Mouse (Mus musculus): ENCODE measurements around the gene Gm37240. TPM values are rescaled to one million over a fixed set of nuclear protein-coding genes. Genes with fewer than 3 reads are reported as not detected.

The Gm37240 gene
- polyA plus RNA-seq, 1 experiment from 2014 or later, result 2.2 TPM

DNA sequence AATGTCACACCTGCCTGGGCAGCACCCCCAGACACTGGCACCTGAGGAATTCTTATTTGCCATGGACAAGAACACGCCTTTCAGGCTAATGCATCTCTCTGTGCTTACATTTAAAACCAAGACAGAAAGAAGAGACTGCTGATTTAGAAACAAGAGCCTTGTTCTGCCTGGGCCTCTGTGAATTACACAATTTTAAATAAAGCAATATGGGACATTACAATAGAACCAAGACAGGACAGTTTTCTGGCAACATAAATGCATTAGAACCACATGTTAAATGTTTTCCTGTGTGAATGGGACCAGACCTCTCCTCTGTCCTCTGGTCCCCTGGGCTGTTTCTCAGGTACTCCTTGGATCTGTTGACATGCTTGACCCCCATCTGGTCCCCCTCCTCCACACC, 1111.2 kb downstream of the Gm37240 start:
- Histone ChIP-seq H3K27ac (replicated peaks; ENCODE audit: low read depth, low read length) (no peak overlapping the region), H3K4me2 (ENCODE audit: low read depth, severe bottlenecking) (no peak overlapping the region), H3K4me3 (ENCODE audit: low read depth, low read length) (no peak overlapping the region), H3K4me1 (ENCODE audit: control insufficient read depth, insufficient read depth, low read length) (peaks cover 5% of the 10 kb centered on the region), H3K27me3 (ENCODE audit: control insufficient read depth, insufficient read depth, low read length) (no peaks in the 10 kb centered on the region), H3K9ac (ENCODE audit: low read length) (no peak overlapping the region), H3K36me3 (ENCODE audit: control insufficient read depth, insufficient read depth, low read length) (no peaks in the 10 kb centered on the region), H3K9me3 (ENCODE audit: control insufficient read depth, low read length) (no peaks in the 10 kb centered on the region)
- 86% methylated on average over 1 of the region's 1 CpGs for WGBS
- no peak for ATAC-seq (ENCODE audit: insufficient number of reproducible peaks, low FRiP score, low TSS enrichment, low read depth)
- DNase-seq (ENCODE audit: low spot score), result no peak

DNA sequence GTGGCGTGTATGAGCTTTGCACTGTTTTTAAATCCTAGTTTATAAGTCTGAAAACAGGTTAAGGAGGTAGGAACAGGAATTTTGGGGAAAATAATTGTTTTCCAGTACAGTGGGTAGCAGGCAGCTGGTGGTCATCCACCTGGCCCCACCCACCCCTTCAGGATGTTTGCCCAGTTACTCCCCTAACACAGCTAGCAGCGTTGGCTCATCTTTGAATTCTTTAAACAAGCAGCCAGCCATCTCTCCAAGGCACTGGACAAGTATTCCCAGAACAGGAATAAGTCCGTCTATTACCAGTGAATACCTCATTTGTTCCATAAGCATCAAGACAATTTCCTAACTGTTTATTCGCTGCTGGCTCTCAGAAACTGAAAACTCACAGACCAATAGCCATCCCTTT, 1111.7 kb downstream of the Gm37240 start:
- H3K36me3 ChIP-seq (ENCODE audit: control insufficient read depth, insufficient read depth, low read length), result no peaks in the 10 kb centered on the region
- H3K4me1 ChIP-seq (ENCODE audit: control insufficient read depth, insufficient read depth, low read length), result peaks cover 5% of the 10 kb centered on the region
- no peaks in the 10 kb centered on the region for H3K27me3 ChIP-seq (ENCODE audit: control insufficient read depth, insufficient read depth, low read length)
- DNase-seq (ENCODE audit: low spot score), result no peak
- H3K4me3 ChIP-seq (ENCODE audit: low read depth, low read length), result no peak overlapping the region
- peak overlapping the region; percentile 47 for H3K27ac ChIP-seq (replicated peaks; ENCODE audit: low read depth, low read length)
- H3K9ac ChIP-seq (ENCODE audit: low read length), result no peak overlapping the region
- ATAC-seq (ENCODE audit: insufficient number of reproducible peaks, low FRiP score, low TSS enrichment, low read depth), result no peak
- H3K9me3 ChIP-seq (ENCODE audit: control insufficient read depth, low read length), result no peaks in the 10 kb centered on the region
- no peak overlapping the region for H3K4me2 ChIP-seq (ENCODE audit: low read depth, severe bottlenecking)
- 73% methylated on average over 4 of the region's 4 CpGs for WGBS

DNA sequence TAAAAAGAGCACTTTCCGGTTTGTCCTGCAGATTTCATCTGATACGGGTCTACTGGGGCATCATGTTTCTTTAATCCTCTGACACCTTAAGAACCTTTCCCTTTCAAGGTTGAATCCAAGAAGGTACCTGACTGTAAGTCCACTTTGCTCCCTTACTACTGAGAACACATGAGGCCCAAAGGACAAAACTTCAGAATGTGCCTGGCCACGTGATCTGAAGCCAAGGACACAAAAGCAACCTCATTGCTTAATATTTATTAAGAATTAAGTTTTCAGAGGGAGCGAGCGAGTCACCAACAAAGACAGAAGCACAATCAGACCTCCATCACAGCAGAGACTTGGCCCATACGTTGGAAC, 1112.3 kb downstream of the Gm37240 start:
- WGBS, result 77% methylated on average over 6 of the region's 6 CpGs
- no peak overlapping the region for H3K9ac ChIP-seq (ENCODE audit: low read length)
- H3K36me3 ChIP-seq (ENCODE audit: control insufficient read depth, insufficient read depth, low read length), result no peaks in the 10 kb centered on the region
- peak overlapping the region; percentile 47 for H3K27ac ChIP-seq (replicated peaks; ENCODE audit: low read depth, low read length)
- no peaks in the 10 kb centered on the region for H3K27me3 ChIP-seq (ENCODE audit: control insufficient read depth, insufficient read depth, low read length)
- no peak overlapping the region for H3K4me2 ChIP-seq (ENCODE audit: low read depth, severe bottlenecking)
- H3K9me3 ChIP-seq (ENCODE audit: control insufficient read depth, low read length), result no peaks in the 10 kb centered on the region
- H3K4me1 ChIP-seq (ENCODE audit: control insufficient read depth, insufficient read depth, low read length), result peaks cover 5% of the 10 kb centered on the region
- DNase-seq (ENCODE audit: low spot score) (peak; percentile 22), ATAC-seq (ENCODE audit: insufficient number of reproducible peaks, low FRiP score, low TSS enrichment, low read depth) (no peak)
- H3K4me3 ChIP-seq (ENCODE audit: low read depth, low read length), result no peak overlapping the region

DNA sequence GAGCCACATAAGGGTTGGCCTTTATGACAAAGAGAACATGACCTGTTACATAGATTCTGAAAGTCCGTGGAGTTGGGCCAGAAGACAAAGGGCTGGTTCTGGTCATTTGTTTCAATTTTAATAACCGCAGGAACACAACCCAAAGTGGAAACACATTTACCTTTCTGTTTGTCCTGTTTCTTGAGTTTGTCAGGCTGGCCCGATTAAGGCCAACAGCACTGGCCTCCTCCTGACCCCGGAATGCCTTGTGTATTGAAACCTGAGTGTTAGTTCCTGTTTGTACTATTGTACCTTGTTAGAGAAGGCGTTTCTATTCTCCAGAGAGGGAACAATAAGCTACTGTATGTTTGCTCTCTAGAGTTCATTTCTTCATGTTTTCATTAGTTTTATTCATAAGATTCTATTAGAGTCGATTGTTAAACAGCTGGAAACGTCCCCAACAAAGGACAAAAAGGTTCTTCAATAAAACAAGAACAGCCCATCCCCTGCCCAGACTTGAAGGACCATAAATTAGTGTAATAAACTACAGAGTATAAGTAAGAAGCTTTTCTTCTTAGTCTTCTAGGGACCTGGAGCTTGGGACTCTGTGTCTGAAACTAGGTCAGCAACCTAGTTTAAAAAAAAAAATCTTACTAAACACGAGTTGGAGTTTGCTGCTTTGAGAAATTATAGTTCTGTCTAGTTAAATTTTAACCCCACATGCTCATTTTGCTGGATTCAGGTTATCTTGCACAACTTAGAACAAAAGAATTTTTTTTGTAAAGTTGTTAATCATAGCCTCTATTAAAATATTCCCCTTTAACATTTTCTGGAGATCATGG, 1112.9 kb downstream of the Gm37240 start:
- peak overlapping the region; percentile 47; the same call in 1 of the 2 replicates for H3K27ac ChIP-seq (replicated peaks; ENCODE audit: low read depth, low read length)
- peak; percentile 54; the same call in 1 of the 2 replicates for ATAC-seq (ENCODE audit: insufficient number of reproducible peaks, low FRiP score, low TSS enrichment, low read depth)

GRCm38 (mm10) chr3:84771980-84772379, 1115.3 kb downstream of the Gm37240 start:
- Histone ChIP-seq H3K27ac (replicated peaks; ENCODE audit: low read depth, low read length) (no peak overlapping the region), H3K4me3 (ENCODE audit: low read depth, low read length) (no peak overlapping the region), H3K4me2 (ENCODE audit: low read depth, severe bottlenecking) (no peak overlapping the region), H3K9ac (ENCODE audit: low read length) (no peak overlapping the region), H3K36me3 (ENCODE audit: control insufficient read depth, insufficient read depth, low read length) (no peaks in the 10 kb centered on the region), H3K27me3 (ENCODE audit: control insufficient read depth, insufficient read depth, low read length) (no peaks in the 10 kb centered on the region), H3K9me3 (ENCODE audit: control insufficient read depth, low read length) (no peaks in the 10 kb centered on the region), H3K4me1 (ENCODE audit: control insufficient read depth, insufficient read depth, low read length) (peaks cover 5% of the 10 kb centered on the region)
- DNase-seq (ENCODE audit: low spot score) (no peak), ATAC-seq (ENCODE audit: insufficient number of reproducible peaks, low FRiP score, low TSS enrichment, low read depth) (no peak)
- WGBS, result 73% methylated on average over 2 of the region's 2 CpGs

More for the DNA sequence above, 1112.9 kb downstream of the Gm37240 start:
- DNase-seq (ENCODE audit: low spot score), result peak; percentile 50
- Histone ChIP-seq H3K9ac (ENCODE audit: low read length) (no peak overlapping the region), H3K9me3 (ENCODE audit: control insufficient read depth, low read length) (no peaks in the 10 kb centered on the region), H3K4me1 (ENCODE audit: control insufficient read depth, insufficient read depth, low read length) (peaks cover 5% of the 10 kb centered on the region), H3K4me3 (ENCODE audit: low read depth, low read length) (no peak overlapping the region), H3K36me3 (ENCODE audit: control insufficient read depth, insufficient read depth, low read length) (no peaks in the 10 kb centered on the region), H3K4me2 (ENCODE audit: low read depth, severe bottlenecking) (no peak overlapping the region), H3K27me3 (ENCODE audit: control insufficient read depth, insufficient read depth, low read length) (no peaks in the 10 kb centered on the region)
- 22% methylated on average over 8 of the region's 8 CpGs for WGBS

DNA sequence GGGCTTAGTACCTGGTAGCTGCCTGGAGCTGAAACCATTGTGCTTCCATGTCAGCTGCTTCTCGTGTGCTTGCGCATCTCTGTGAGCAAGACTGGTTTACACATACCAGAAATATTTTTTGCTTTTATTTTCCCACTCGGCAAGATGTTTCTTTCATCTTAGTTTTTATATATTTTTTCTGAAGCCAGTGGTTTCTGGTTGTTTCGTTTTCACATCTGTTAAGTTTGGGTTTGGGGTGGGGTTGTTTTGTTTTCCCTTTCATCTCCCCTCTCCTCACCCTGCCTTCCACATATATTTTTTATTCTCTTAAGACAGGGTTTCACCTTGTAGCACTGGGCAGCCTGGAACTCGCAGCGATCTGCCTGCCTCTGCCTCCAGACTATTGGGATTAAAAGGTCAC, 1116.8 kb downstream of the Gm37240 start:
- WGBS, result 91% methylated on average over 6 of the region's 6 CpGs
- Histone ChIP-seq H3K4me1 (ENCODE audit: control insufficient read depth, insufficient read depth, low read length) (no peaks in the 10 kb centered on the region), H3K27ac (replicated peaks; ENCODE audit: low read depth, low read length) (no peak overlapping the region), H3K9ac (ENCODE audit: low read length) (no peak overlapping the region), H3K4me3 (ENCODE audit: low read depth, low read length) (no peak overlapping the region), H3K9me3 (ENCODE audit: control insufficient read depth, low read length) (no peaks in the 10 kb centered on the region), H3K4me2 (ENCODE audit: low read depth, severe bottlenecking) (no peak overlapping the region), H3K36me3 (ENCODE audit: control insufficient read depth, insufficient read depth, low read length) (no peaks in the 10 kb centered on the region), H3K27me3 (ENCODE audit: control insufficient read depth, insufficient read depth, low read length) (no peaks in the 10 kb centered on the region)
- ATAC-seq (ENCODE audit: insufficient number of reproducible peaks, low FRiP score, low TSS enrichment, low read depth) (no peak), DNase-seq (ENCODE audit: low spot score) (no peak)

DNA sequence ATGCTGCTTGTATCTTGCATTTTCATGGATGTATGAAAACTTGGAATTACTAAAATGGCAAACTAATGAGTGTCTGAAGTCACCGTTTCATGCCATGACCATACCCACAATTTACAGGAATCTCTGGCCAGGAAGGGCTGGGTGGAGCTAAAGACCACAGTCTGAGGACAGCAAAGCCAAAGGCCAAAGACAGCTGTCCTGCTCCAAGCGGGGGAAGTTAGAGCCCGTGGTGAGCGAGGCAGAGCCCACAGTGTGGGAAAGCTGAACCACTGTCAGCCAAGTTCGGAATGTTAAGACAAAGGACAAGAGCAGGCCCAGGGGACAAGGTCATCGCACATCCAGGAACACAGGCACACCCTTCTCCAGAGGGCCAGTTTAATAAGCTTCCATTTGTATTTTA, 1117.9 kb downstream of the Gm37240 start:
- no peaks in the 10 kb centered on the region for H3K4me1 ChIP-seq (ENCODE audit: control insufficient read depth, insufficient read depth, low read length)
- H3K4me2 ChIP-seq (ENCODE audit: low read depth, severe bottlenecking), result no peak overlapping the region
- no peak overlapping the region for H3K4me3 ChIP-seq (ENCODE audit: low read depth, low read length)
- 83% methylated on average over 6 of the region's 6 CpGs for WGBS
- H3K9me3 ChIP-seq (ENCODE audit: control insufficient read depth, low read length), result no peaks in the 10 kb centered on the region
- ATAC-seq (ENCODE audit: insufficient number of reproducible peaks, low FRiP score, low TSS enrichment, low read depth) (no peak), DNase-seq (ENCODE audit: low spot score) (no peak)
- H3K36me3 ChIP-seq (ENCODE audit: control insufficient read depth, insufficient read depth, low read length), result no peaks in the 10 kb centered on the region
- H3K27ac ChIP-seq (replicated peaks; ENCODE audit: low read depth, low read length), result no peak overlapping the region
- no peaks in the 10 kb centered on the region for H3K27me3 ChIP-seq (ENCODE audit: control insufficient read depth, insufficient read depth, low read length)
- no peak overlapping the region for H3K9ac ChIP-seq (ENCODE audit: low read length)

DNA sequence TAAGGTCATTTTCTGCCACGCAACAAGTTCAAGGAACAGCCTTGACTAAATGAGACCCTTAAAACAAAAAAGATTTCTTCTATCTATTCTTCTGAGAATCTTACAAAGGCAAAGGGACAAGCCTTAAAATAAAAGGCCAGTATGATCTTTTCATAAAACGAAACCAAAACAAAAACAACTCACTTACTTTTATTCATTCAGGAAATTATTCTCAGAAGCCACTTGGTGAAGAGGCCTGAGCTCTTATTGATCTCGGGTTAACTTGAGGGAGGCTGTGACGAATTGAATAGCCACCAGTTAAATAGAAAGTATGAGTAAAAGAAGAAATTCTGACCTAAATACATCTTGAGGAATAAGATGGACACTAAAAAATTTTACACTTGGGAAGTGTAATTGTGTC, 1118.4 kb downstream of the Gm37240 start:
- no peak overlapping the region for H3K9ac ChIP-seq (ENCODE audit: low read length)
- no peaks in the 10 kb centered on the region for H3K27me3 ChIP-seq (ENCODE audit: control insufficient read depth, insufficient read depth, low read length)
- no peak overlapping the region for H3K4me2 ChIP-seq (ENCODE audit: low read depth, severe bottlenecking)
- no peak for DNase-seq (ENCODE audit: low spot score)
- H3K9me3 ChIP-seq (ENCODE audit: control insufficient read depth, low read length), result no peaks in the 10 kb centered on the region
- WGBS, result 92% methylated on average over 4 of the region's 4 CpGs
- no peak overlapping the region for H3K27ac ChIP-seq (replicated peaks; ENCODE audit: low read depth, low read length)
- no peak overlapping the region for H3K4me3 ChIP-seq (ENCODE audit: low read depth, low read length)
- no peaks in the 10 kb centered on the region for H3K4me1 ChIP-seq (ENCODE audit: control insufficient read depth, insufficient read depth, low read length)
- no peaks in the 10 kb centered on the region for H3K36me3 ChIP-seq (ENCODE audit: control insufficient read depth, insufficient read depth, low read length)
- no peak for ATAC-seq (ENCODE audit: insufficient number of reproducible peaks, low FRiP score, low TSS enrichment, low read depth)

DNA sequence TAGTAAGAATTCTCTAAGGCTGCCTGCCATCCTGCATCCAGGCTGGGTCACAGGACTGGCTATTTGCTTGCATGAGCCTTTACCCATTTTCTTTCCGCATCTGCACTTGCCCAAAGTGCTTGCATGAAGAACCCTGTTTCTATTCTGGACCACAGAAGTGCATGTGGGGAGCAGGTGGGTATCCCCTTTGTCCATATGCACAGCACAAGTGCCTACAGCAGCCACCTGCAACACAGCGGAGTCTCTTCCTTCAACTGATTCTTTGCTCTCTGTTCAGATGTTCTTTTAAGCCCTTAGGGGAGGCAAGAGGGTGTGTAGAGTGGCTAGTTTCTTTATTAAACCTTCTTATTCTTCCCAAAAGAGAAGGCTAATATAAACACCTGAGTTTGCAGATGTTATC, 1133.5 kb downstream of the Gm37240 start:
- Histone ChIP-seq H3K27ac (replicated peaks; ENCODE audit: low read depth, low read length) (no peak overlapping the region), H3K4me1 (ENCODE audit: control insufficient read depth, insufficient read depth, low read length) (no peaks in the 10 kb centered on the region), H3K9me3 (ENCODE audit: control insufficient read depth, low read length) (no peaks in the 10 kb centered on the region), H3K27me3 (ENCODE audit: control insufficient read depth, insufficient read depth, low read length) (no peaks in the 10 kb centered on the region), H3K4me2 (ENCODE audit: low read depth, severe bottlenecking) (no peak overlapping the region), H3K36me3 (ENCODE audit: control insufficient read depth, insufficient read depth, low read length) (no peaks in the 10 kb centered on the region), H3K4me3 (ENCODE audit: low read depth, low read length) (no peak overlapping the region), H3K9ac (ENCODE audit: low read length) (no peak overlapping the region)
- DNase-seq (ENCODE audit: low spot score), result no peak
- WGBS, result 91% methylated on average over 2 of the region's 2 CpGs
- ATAC-seq (ENCODE audit: insufficient number of reproducible peaks, low FRiP score, low TSS enrichment, low read depth), result no peak

Data from limb, embryonic 11.5 days (tissue).